Mouse (Mus musculus) heart, adult 2 months (tissue): ENCODE measurements around the gene Mapkap1. TPM values are rescaled to one million over a fixed set of nuclear protein-coding genes. Genes with fewer than 3 reads are reported as not detected.

ENCODE experiments used
- DNase-seq, 2 experiments: peaks; one replicate each; pipeline ENCODE4 v3.0.0; 2021
- H3K27ac ChIP-seq: fragments of 200-600 bp; 2 replicates; pipeline ENCODE4 v1.8.1; 2022
- H3K27me3 ChIP-seq: fragments of 200-500 bp; 2 replicates; pipeline ENCODE4 v1.6.1; 2012; ENCODE audit warnings: mild to moderate bottlenecking, low read length, inconsistent platforms, mixed read lengths; ENCODE audit not compliant: control insufficient read depth, insufficient read depth
- H3K36me3 ChIP-seq: fragments of 200-500 bp; 2 replicates; pipeline ENCODE4 v1.6.1; 2012; ENCODE audit warnings: low read length, inconsistent platforms; ENCODE audit not compliant: control insufficient read depth, insufficient read depth
- H3K4me1 ChIP-seq: fragments of 200-500 bp; 2 replicates; pipeline ENCODE4 v1.6.1; 2011; ENCODE audit warnings: low read length; ENCODE audit not compliant: control insufficient read depth, insufficient read depth
- H3K4me3 ChIP-seq: fragments of 200-600 bp; 2 replicates; pipeline ENCODE4 v1.8.1; 2022
- H3K79me2 ChIP-seq: fragments of 200-500 bp; replicated peaks from 2 replicates; pipeline ENCODE4 v1.6.1; 2012; ENCODE audit warnings: mild to moderate bottlenecking, inconsistent platforms, low read length, moderate library complexity, mixed read lengths; ENCODE audit not compliant: control insufficient read depth, insufficient read depth
- H3K9ac ChIP-seq: fragments of 200-500 bp; 2 replicates; pipeline ENCODE4 v1.6.1; 2012; ENCODE audit warnings: low read depth, mild to moderate bottlenecking, control low read depth, inconsistent platforms, low read length, mixed read lengths
- CTCF ChIP-seq: fragments of 200-600 bp; IDR thresholded peaks from 2 replicates; pipeline ENCODE4 v1.8.1; 2022; ENCODE audit warnings: antibody characterized with exemption, mild to moderate bottlenecking, moderate library complexity
- EP300 ChIP-seq: fragments of 200-500 bp; IDR thresholded peaks from 2 replicates; pipeline ENCODE4 v1.6.1; 2011; ENCODE audit warnings: low read depth, low read length, control low read depth; ENCODE audit not compliant: insufficient read depth
- POLR2A ChIP-seq: fragments of 200-500 bp; IDR thresholded peaks from 2 replicates; pipeline ENCODE4 v1.6.1; 2011; ENCODE audit warnings: mild to moderate bottlenecking, low read depth, low read length, control low read depth; ENCODE audit not compliant: insufficient read depth
- WGBS: fragments of 180-500 bp; shearing (Covaris S2); methylation state at CpG from one replicate; pipeline ENCODE4 v1.1.7; 2018; 5-methylcytosine and 5-hydroxymethylcytosine counted together
- intact Hi-C: fragments of 180-260 bp; cut with DNase I; formaldehyde crosslinking; loops from one replicate; pipeline ENCODE4 v1.15.1; 2025
- polyA plus RNA-seq: library from polyadenylated mRNA; depleted of rRNA; stranded (reverse); fragments of >200 nt; gene quantifications from 2 replicates; pipeline ENCODE4 v1.2.3, GENCODE M21; 2012
- total RNA-seq, 2 experiments: library from RNA; stranded (reverse); gene quantifications; 2 replicates each; pipeline ENCODE4 v1.2.3; 2021

Gene Mapkap1
- total and polyA plus RNA-seq, 3 experiments, result 30.6 to 70.1 (median 63.6) TPM

DNA sequence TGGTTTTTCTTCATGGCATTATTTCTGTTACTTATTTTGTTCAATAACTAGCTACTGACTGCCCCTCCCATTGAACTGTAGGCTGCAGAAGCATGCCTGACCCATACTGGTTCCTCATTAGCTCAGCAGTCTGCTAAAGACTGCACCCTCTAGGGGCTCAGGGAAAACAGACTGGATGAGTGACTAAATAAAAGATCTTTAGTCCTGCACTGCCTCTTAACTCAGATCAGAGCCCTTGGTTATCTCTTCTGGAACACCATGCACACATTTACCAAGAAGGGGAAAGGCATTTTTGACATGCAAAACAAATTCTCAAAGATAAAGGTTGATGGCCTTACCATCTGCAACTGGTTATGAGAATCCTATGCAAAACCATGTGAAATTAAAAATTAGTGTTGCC is 157.3 kb downstream of the Mapkap1 start:
- no peak overlapping the region for H3K9ac ChIP-seq
- no peak overlapping the region for H3K4me3 ChIP-seq
- no peak for TF ChIP-seq CTCF
- no peak for TF ChIP-seq POLR2A
- no peak for TF ChIP-seq EP300
- H3K27me3 ChIP-seq, result no peaks in the 10 kb centered on the region
- intact Hi-C loops, result no loop called here
- H3K36me3 ChIP-seq, result peaks cover under 1% of the 10 kb centered on the region
- no peak overlapping the region for H3K27ac ChIP-seq
- H3K4me1 ChIP-seq, result no peaks in the 10 kb centered on the region
- no peaks in the 10 kb centered on the region for H3K79me2 ChIP-seq
- no peak for DNase-seq

DNA sequence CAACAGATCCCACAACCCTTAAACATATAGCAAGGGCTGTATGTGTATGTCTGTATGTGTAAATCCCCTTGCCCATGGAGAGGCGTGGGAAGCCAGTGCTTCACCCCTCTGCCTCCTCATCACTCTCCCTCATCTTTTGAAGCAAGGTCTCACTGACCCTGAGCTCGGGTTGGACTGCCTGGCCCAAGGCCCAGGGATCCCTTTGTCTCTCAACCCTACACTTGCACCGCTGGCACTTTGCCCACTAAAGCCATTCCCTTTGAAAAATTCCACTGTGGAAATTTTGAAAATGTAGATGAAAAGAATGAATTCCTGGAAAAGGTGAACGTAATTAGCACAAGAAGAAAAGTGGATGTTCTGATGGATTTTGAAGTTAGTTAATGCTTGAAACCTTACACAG is 159.6 kb downstream of the Mapkap1 start:
- no peaks in the 10 kb centered on the region for H3K79me2 ChIP-seq
- no peak overlapping the region for H3K9ac ChIP-seq
- WGBS, result 58% methylated on average over 4 of the region's 4 CpGs
- intact Hi-C loops, result no loop called here
- H3K36me3 ChIP-seq, result peaks cover 5% of the 10 kb centered on the region
- H3K27ac ChIP-seq, result no peak overlapping the region
- H3K27me3 ChIP-seq, result no peaks in the 10 kb centered on the region
- peaks cover 4% of the 10 kb centered on the region for H3K4me1 ChIP-seq
- DNase-seq, result no peak
- no peak overlapping the region for H3K4me3 ChIP-seq
- no peak for TF ChIP-seq CTCF
- no peak for TF ChIP-seq POLR2A

DNA sequence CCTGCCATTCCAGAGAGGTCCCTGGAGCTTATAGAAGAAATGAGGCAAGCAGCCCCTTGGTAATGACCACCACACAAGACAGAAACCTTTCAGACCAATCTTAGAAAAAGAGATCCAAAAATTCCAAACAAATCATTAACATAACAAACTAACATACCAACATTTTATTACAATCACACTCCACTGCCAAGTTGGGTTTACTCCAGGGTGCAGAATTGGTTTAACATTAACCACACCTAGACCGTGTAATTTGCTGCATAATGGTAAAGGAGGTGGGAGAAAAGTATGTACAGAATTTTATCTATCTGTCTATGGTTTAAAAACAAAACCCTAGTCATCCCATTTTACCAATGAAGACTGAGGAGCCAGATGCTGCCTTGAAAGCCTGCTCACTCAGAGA is 160.0 kb downstream of the Mapkap1 start:
- 83% methylated on average over 1 of the region's 1 CpGs for WGBS

DNA sequence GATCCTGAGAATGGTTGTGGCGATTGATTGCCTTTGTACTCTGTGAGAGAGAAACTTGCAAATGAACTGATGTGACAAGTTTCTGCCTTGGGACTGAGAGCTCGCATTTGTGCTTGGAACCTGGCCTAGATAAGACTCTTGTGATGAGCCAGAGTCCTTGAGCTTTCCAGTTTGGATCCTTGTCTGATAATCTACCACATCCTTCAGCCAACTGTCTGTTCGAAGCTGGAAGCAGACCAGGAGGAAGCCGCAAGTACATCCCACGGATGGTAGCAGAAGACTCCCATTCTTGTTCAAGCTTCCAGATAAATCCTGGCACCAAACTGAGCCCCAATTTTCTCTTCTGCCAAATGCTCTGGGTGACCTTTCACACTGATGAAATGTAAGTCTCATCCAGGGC is 162.6 kb downstream of the Mapkap1 start:
- H3K27me3 ChIP-seq, result no peaks in the 10 kb centered on the region
- intact Hi-C loops, result no loop called here
- TF ChIP-seq POLR2A (no peak), CTCF (no peak), EP300 (no peak)
- no peak overlapping the region for H3K9ac ChIP-seq
- H3K36me3 ChIP-seq, result peaks cover 5% of the 10 kb centered on the region
- H3K4me1 ChIP-seq, result peaks cover 4% of the 10 kb centered on the region
- peak in 1 of 2 experiments; percentile 9 for DNase-seq
- 50% methylated on average over 5 of the region's 5 CpGs for WGBS
- H3K79me2 ChIP-seq, result no peaks in the 10 kb centered on the region
- no peak overlapping the region for H3K4me3 ChIP-seq
- H3K27ac ChIP-seq, result no peak overlapping the region

More for the DNA sequence above, 160.0 kb downstream of the Mapkap1 start:
- Histone ChIP-seq H3K4me3 (no peak overlapping the region), H3K27ac (no peak overlapping the region), H3K27me3 (no peaks in the 10 kb centered on the region), H3K9ac (no peak overlapping the region), H3K79me2 (no peaks in the 10 kb centered on the region), H3K36me3 (peaks cover 5% of the 10 kb centered on the region), H3K4me1 (peaks cover 4% of the 10 kb centered on the region)
- TF ChIP-seq EP300, result no peak
- no peak for TF ChIP-seq CTCF
- no peak for TF ChIP-seq POLR2A
- no peak for DNase-seq
- intact Hi-C loops, result no loop called here

DNA sequence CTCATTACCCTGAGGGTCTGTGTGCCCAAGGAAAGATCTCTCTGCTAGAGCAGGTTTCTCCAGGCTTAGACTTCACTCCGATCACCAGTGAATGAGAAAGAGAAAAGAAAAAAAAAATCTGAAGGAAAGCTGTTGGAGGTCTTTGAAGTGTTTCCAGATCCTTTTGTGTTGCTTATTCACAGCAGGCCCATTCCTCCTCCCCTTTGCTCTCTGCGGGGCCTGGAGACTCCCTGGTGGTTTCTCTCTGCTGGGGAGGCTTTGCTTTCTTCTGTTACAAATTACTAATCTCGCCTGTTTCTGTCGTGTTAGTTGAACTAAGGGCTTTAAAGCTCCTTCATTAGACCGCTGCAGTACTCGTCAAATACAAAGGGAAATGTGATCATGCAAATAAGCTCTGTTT is 163.8 kb downstream of the Mapkap1 start:
- Histone ChIP-seq H3K27ac (no peak overlapping the region), H3K79me2 (no peaks in the 10 kb centered on the region), H3K4me1 (peaks cover 4% of the 10 kb centered on the region), H3K27me3 (no peaks in the 10 kb centered on the region), H3K9ac (no peak overlapping the region), H3K36me3 (peaks cover 5% of the 10 kb centered on the region), H3K4me3 (no peak overlapping the region)
- WGBS, result 71% methylated on average over 6 of the region's 6 CpGs
- DNase-seq, result no peak
- TF ChIP-seq POLR2A (no peak), EP300 (no peak)
- intact Hi-C loops, result no loop called here

DNA sequence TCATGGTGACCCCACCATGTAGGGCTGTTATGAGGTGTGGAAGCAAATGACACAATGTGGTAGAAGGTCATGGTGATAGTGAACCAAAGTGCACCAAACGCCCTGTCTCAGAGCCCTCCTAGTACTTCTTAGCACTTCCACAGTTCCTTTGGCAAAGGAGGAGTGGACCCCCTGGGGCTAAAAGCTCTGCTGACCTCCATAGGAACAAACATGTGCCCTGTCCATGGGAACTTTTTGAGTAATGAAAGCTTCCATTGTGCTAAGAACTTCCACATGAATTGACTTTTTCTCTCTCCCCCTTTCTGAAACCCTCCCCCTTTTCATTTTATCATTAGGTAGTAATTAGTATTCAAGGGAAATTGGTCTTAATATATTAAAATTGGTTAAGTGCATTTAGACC is 164.5 kb downstream of the Mapkap1 start:
- Histone ChIP-seq H3K9ac (no peak overlapping the region), H3K4me3 (no peak overlapping the region), H3K27ac (no peak overlapping the region), H3K36me3 (peaks cover 5% of the 10 kb centered on the region), H3K27me3 (no peaks in the 10 kb centered on the region), H3K4me1 (peaks cover 4% of the 10 kb centered on the region), H3K79me2 (no peaks in the 10 kb centered on the region)
- WGBS, result 87% methylated on average over 1 of the region's 1 CpGs
- TF ChIP-seq CTCF, result no peak
- no peak for TF ChIP-seq POLR2A
- TF ChIP-seq EP300, result no peak
- intact Hi-C loops, result no loop called here
- no peak for DNase-seq
